Mouse (Mus musculus) splenic B cell, adult 2 months (primary cell): Measurements from ENCODE around the gene Ttll1.
A peak's percentile ranks its signal among the peaks of the same experiment; 100 is the strongest.
"Not testable (repeated sequence)": the region's sequence is repeated elsewhere in the genome, so short reads cannot be mapped to it uniquely, and the experiment has no call there.

Experiments
- DNase-seq: peaks from one replicate; pipeline ENCODE4 v3.0.0-alpha.2; 2011; ENCODE audit warnings: low read depth, low spot score
- H3K27me3 ChIP-seq: 2 replicates; pipeline ENCODE4 v1.6.1; 2012; ENCODE audit warnings: mild to moderate bottlenecking, low read length, moderate library complexity, mixed read lengths; ENCODE audit not compliant: control insufficient read depth, poor library complexity, insufficient read depth, severe bottlenecking
- H3K36me3 ChIP-seq: 2 replicates; pipeline ENCODE4 v1.6.1; 2012; ENCODE audit warnings: mild to moderate bottlenecking, low read length, moderate library complexity, mixed read lengths; ENCODE audit not compliant: control insufficient read depth, poor library complexity, insufficient read depth, severe bottlenecking

Gene Ttll1

GRCm38 (mm10) chr15:83464083-83464904 lies 46.4 kb downstream of the Ttll1 start, which contains the start of gene Pacsin2:
TSS of gene Pacsin2 (minus strand) at chr15:83464606.
- H3K36me3 ChIP-seq = no peaks in the 10 kb centered on the region
- peak; percentile 97 for DNase-seq
- H3K27me3 ChIP-seq = no peaks in the 10 kb centered on the region

- peak; percentile 18 for DNase-seq
- no peaks in the 10 kb centered on the region for H3K27me3 ChIP-seq
These were observed 47.2 kb downstream of the Ttll1 start for GRCm38 (mm10) chr15:83463369-83464082.

GRCm38 (mm10) chr15:83462349-83462748 lies 48.3 kb downstream of the Ttll1 start:
- not testable (repeated sequence) for DNase-seq, H3K36me3 ChIP-seq, H3K27me3 ChIP-seq

More at GRCm38 (mm10) chr15:83463369-83464082, 47.2 kb downstream of the Ttll1 start:
- H3K36me3 ChIP-seq = no peaks in the 10 kb centered on the region

DNA sequence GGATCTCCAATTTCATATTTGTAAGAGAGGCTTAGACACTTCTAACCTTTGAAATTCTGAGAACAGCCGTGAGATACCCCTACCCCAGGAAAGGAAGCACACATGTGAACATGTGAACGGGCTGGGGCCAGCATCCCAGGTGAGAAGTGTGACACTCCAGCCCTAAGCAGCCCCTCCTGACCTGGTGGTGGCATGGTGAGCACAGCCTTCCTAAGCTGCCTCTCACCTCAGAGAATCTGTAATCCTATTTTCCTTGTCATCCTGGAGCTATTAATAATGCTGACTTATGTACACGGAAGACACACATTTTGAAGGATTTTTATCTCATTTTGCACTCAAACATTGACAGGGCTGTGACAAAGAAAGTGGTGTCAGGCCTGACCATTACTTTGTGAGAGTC lies 49.8 kb downstream of the Ttll1 start:
- Histone ChIP-seq H3K36me3 (no peaks in the 10 kb centered on the region), H3K27me3 (no peaks in the 10 kb centered on the region)
- no peak for DNase-seq

DNA sequence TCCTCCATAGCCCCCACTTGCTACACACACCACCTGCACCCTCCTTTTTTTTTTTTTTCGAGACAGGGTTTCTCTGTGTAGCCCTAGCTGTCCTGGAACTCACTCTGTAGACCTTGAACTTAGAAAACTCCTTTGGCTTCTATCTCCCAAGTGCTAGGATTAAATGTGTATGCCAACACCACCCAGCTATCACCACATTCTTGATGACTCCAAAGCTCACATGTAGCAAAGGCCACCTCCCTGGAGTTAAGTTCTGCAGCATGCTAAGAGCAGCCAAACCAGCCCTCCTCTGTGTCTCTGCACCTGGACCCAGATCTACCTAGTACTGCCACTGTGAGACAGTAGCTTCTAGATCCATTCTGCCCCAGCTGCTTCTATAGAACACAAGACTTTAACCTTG lies 53.2 kb downstream of the Ttll1 start:
- Histone ChIP-seq H3K27me3 (no peaks in the 10 kb centered on the region), H3K36me3 (no peaks in the 10 kb centered on the region)
- no peak for DNase-seq

- no peaks in the 10 kb centered on the region for H3K27me3 ChIP-seq
- no peak for DNase-seq
- no peaks in the 10 kb centered on the region for H3K36me3 ChIP-seq
These were observed 55.1 kb downstream of the Ttll1 start for GRCm38 (mm10) chr15:83455637-83456036.

- H3K27me3 ChIP-seq = no peaks in the 10 kb centered on the region
- no peak for DNase-seq
- no peaks in the 10 kb centered on the region for H3K36me3 ChIP-seq
These were observed 55.7 kb downstream of the Ttll1 start for GRCm38 (mm10) chr15:83455034-83455433.

DNA sequence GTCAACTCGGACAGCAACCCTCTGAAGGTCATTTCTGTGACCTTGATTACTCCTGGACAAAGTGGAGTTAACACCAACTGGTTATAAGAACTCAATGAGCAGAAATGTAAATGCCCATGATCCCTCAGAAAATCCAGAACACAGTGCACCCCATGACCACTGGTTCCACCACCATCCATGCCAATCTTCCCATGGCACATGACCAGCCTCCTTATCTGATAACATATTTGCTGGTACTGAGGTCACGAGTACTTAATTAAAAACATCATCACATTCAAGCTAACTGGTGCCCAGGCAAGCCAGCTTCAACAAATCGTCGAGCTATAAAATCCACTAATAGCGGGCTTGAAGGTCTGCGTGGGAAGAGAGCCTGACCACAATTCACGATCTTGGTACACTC lies 56.3 kb downstream of the Ttll1 start:
- no peak for DNase-seq
- no peaks in the 10 kb centered on the region for H3K36me3 ChIP-seq

DNA sequence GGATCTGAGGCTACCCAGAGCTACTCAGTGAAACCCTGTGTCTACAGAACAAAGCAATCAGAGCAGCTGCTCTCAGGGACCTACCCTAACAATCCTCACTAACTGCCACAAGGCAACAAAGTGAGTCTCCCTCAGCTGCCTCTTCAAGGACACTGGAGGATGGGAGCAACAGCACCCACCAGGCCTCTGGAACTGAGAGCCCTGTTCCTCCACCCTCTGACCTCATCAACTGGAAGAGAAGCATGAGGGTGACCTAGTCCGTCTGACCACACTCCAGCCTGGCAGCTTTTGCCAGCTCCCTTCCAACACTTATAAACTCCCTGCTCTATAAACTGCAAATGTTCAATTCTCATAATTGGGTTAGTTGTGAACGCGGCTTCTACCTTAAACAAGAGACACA lies 56.8 kb downstream of the Ttll1 start:
- no peaks in the 10 kb centered on the region for H3K36me3 ChIP-seq
- DNase-seq = no peak
- no peaks in the 10 kb centered on the region for H3K27me3 ChIP-seq

More for the DNA sequence above, 56.3 kb downstream of the Ttll1 start:
- no peaks in the 10 kb centered on the region for H3K27me3 ChIP-seq

- H3K36me3 ChIP-seq = no peaks in the 10 kb centered on the region
- no peaks in the 10 kb centered on the region for H3K27me3 ChIP-seq
- DNase-seq = no peak
These were observed 58.4 kb downstream of the Ttll1 start for GRCm38 (mm10) chr15:83452219-83452760.

GRCm38 (mm10) chr15:83451621-83452210 lies 59.0 kb downstream of the Ttll1 start:
- Histone ChIP-seq H3K36me3 (no peaks in the 10 kb centered on the region), H3K27me3 (no peaks in the 10 kb centered on the region)
- peak; percentile 53 for DNase-seq

DNA sequence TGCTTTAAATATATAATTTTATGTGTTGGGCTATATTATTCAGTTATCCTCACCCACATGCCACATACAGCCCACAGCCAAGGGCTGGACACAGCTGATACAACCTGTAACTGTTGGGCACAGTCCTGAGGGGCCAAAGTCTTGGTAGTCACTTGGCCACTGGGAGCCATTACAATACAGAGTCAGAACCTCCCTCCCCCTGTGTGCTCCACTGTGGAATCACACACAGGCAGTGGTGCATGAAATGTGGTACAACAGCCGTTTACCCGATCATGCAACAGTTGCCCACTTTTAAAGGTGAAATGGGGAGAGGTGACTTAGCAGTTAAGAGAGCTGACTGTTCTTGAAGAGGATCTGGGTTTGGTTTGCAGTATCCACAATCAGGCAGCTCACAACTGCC lies 60.7 kb downstream of the Ttll1 start:
- Histone ChIP-seq H3K36me3 (no peaks in the 10 kb centered on the region), H3K27me3 (no peaks in the 10 kb centered on the region)
- DNase-seq = no peak

DNA sequence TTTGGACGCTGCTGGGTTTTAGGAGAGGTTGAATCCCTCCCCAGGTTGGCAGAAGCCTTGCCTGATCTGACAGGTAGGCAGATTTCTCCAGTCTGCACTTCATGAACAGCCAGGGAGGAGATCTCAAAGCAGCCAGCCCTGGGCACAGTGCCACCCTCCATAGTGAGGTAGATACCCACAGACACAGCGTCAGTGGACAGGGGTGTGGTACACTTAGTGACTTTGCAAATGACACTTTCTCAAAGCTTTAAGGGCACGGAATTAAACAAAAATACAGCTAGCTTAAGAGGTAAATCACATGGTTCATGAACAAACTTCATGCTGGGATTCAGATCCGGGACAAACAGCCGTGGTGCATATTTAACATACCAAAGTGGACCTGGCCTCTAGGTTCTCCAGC lies 62.0 kb downstream of the Ttll1 start:
- no peak for DNase-seq

GRCm38 (mm10) chr15:83447791-83448544 lies 62.7 kb downstream of the Ttll1 start:
- peak; percentile 39 for DNase-seq
- Histone ChIP-seq H3K36me3 (no peaks in the 10 kb centered on the region), H3K27me3 (no peaks in the 10 kb centered on the region)

More for the DNA sequence above, 62.0 kb downstream of the Ttll1 start:
- Histone ChIP-seq H3K36me3 (no peaks in the 10 kb centered on the region), H3K27me3 (no peaks in the 10 kb centered on the region)
